ENCODE assay signal across 20 mouse cellular contexts in genomic region chr5:54024610-54025009, GRCm38 (mm10). TPM values are rescaled to one million over a fixed set of nuclear protein-coding genes. Genes with fewer than 3 reads are reported as not detected.
A peak's percentile ranks its signal among the peaks of the same experiment; 100 is the strongest.
DNase-seq lines count a peak whose midpoint lies in the region; ATAC-seq and TF ChIP-seq lines count a peak whose summit lies in the region.
"Had no signal": no experiment of that assay in that cellular context is flagged by ENCODE, and none has a peak within 500 bp of the region (broad histone marks: within the 10 kb centered on the region; RNA-seq: fewer than 3 reads in every experiment).

No protein-coding gene starts in this region.

- H3K9me3 ChIP-seq in intestine, embryonic 14.5 days (ENCODE audit: control insufficient read depth, low read length), result no peaks in the 10 kb centered on the region
- H3K9me3 ChIP-seq in intestine, postnatal 0 days (ENCODE audit: control insufficient read depth), result no peaks in the 10 kb centered on the region
- no peaks in the 10 kb centered on the region for H3K9me3 ChIP-seq in intestine, embryonic 16.5 days (ENCODE audit: control insufficient read depth, low read length)
- H3K9me3 ChIP-seq: embryonic facial prominence, embryonic 15.5 days; heart, embryonic 12.5 days had no signal

- no peaks in the 10 kb centered on the region for H3K27me3 ChIP-seq in intestine, embryonic 14.5 days (replicated peaks; ENCODE audit: control insufficient read depth, insufficient read depth, low read length)
- H3K27me3 ChIP-seq in intestine, postnatal 0 days (replicated peaks; ENCODE audit: control insufficient read depth, insufficient read depth, low read length), result no peaks in the 10 kb centered on the region
- no peaks in the 10 kb centered on the region for H3K27me3 ChIP-seq in intestine, embryonic 16.5 days (replicated peaks; ENCODE audit: control insufficient read depth, insufficient read depth, low read length)
- H3K27me3 ChIP-seq: embryonic facial prominence, embryonic 15.5 days; heart, embryonic 12.5 days had no signal

- WGBS in intestine, embryonic 14.5 days, result 60% methylated on average over 3 of the region's 3 CpGs
- WGBS in intestine, postnatal 0 days, result 45% methylated on average over 3 of the region's 3 CpGs
- WGBS in intestine, embryonic 16.5 days, result 51% methylated on average over 3 of the region's 3 CpGs

- H3K4me2 ChIP-seq in intestine, embryonic 14.5 days (ENCODE audit: low read length), result no peak overlapping the region
- no peak overlapping the region for H3K4me2 ChIP-seq in intestine, postnatal 0 days (replicated peaks; ENCODE audit: low read depth)
- H3K4me2 ChIP-seq in intestine, embryonic 16.5 days (ENCODE audit: low read depth, low read length), result no peak overlapping the region
- H3K4me2 ChIP-seq: embryonic facial prominence, embryonic 15.5 days; heart, embryonic 12.5 days; hindbrain, embryonic 14.5 days had no signal

- H3K27ac ChIP-seq in intestine, embryonic 14.5 days (ENCODE audit: low read depth), result no peak overlapping the region
- no peak overlapping the region for H3K27ac ChIP-seq in intestine, postnatal 0 days (ENCODE audit: low read depth, low read length)
- H3K27ac ChIP-seq in intestine, embryonic 16.5 days (ENCODE audit: low read length), result no peak overlapping the region
- H3K27ac ChIP-seq: embryonic facial prominence, embryonic 15.5 days; hindbrain, embryonic 14.5 days had no signal

- ATAC-seq in intestine, embryonic 14.5 days (replicated peaks; ENCODE audit: low FRiP score, low TSS enrichment, low read depth), result 0 out of 2 replicates have a peak, but pooled peaks have one; percentile 53
- ATAC-seq in intestine, postnatal 0 days, result no peak
- ATAC-seq in intestine, embryonic 16.5 days, result peak; percentile 62; the same call in 1 of the 2 replicates
- ATAC-seq: forebrain, embryonic 16.5 days had no signal

- TF ChIP-seq CTCF in intestine, postnatal 0 days (IDR thresholded peaks at IDR 0.05; ENCODE audit: low read depth), result no peak

- H3K9ac ChIP-seq in intestine, embryonic 14.5 days (ENCODE audit: low read length), result no peak overlapping the region
- no peak overlapping the region for H3K9ac ChIP-seq in intestine, postnatal 0 days (ENCODE audit: low read depth, low read length)
- H3K9ac ChIP-seq in intestine, embryonic 16.5 days (ENCODE audit: low read depth, low read length), result no peak overlapping the region
- H3K9ac ChIP-seq: embryonic facial prominence, embryonic 15.5 days; heart, embryonic 12.5 days; hindbrain, embryonic 14.5 days had no signal

- DNase-seq in intestine, embryonic 14.5 days (ENCODE audit: low spot score), result no peak
- DNase-seq in 3T3-L1 (ENCODE audit: low read depth, low spot score), result peak; percentile 36
- DNase-seq in NIH3T3 (ENCODE audit: low read depth), result peak; percentile 23
- no peak for DNase-seq in adrenal gland, postnatal 10 days
- no peak for DNase-seq in adrenal gland, adult (ENCODE audit: inconsistent age in 2 of 2, low spot score in 1 of 2)
- no peak for DNase-seq in frontal cortex, adult 2 months (ENCODE audit: extremely low spot score in 1 of 2, low spot score in 1 of 2)
- DNase-seq: adrenal gland, postnatal 36 days; cerebellum, adult 18-20 months; cerebellum, postnatal 25 days; heart, postnatal 14 days; kidney, adult 2 months; kidney, postnatal 14 days; liver; thymus, adult 18-20 months had no signal

- H3K4me3 ChIP-seq in intestine, embryonic 14.5 days (ENCODE audit: low read depth, low read length), result no peak overlapping the region
- H3K4me3 ChIP-seq in intestine, postnatal 0 days (ENCODE audit: low read depth, low read length), result no peak overlapping the region
- no peak overlapping the region for H3K4me3 ChIP-seq in intestine, embryonic 16.5 days (ENCODE audit: low read length)
- H3K4me3 ChIP-seq: embryonic facial prominence, embryonic 15.5 days; heart, embryonic 12.5 days had no signal

- H3K36me3 ChIP-seq in intestine, embryonic 14.5 days (ENCODE audit: control insufficient read depth, insufficient read depth, low read length), result no peaks in the 10 kb centered on the region
- H3K36me3 ChIP-seq in intestine, postnatal 0 days (ENCODE audit: control insufficient read depth, insufficient read depth), result no peaks in the 10 kb centered on the region
- H3K36me3 ChIP-seq in intestine, embryonic 16.5 days (ENCODE audit: control insufficient read depth, insufficient read depth, low read length), result no peaks in the 10 kb centered on the region
- H3K36me3 ChIP-seq: embryonic facial prominence, embryonic 15.5 days; heart, embryonic 12.5 days had no signal

- no peaks in the 10 kb centered on the region for H3K4me1 ChIP-seq in intestine, embryonic 14.5 days (replicated peaks; ENCODE audit: control insufficient read depth, insufficient read depth, low read length)
- no peaks in the 10 kb centered on the region for H3K4me1 ChIP-seq in intestine, postnatal 0 days (replicated peaks; ENCODE audit: control insufficient read depth, insufficient read depth, low read length)
- H3K4me1 ChIP-seq in intestine, embryonic 16.5 days (ENCODE audit: control insufficient read depth, insufficient read depth, low read length), result no peaks in the 10 kb centered on the region

RNA-seq across cellular contexts. Expression of gene Stim2, which starts 26.3 kb away (rescaled TPM):
- polyA plus RNA-seq in intestine, embryonic 14.5 days (2014; fragmentation: Nextera tagmentation; extraction: Ambion mirVana), result 18.2 and 19.9 TPM in 2 replicates
- polyA plus RNA-seq in intestine, postnatal 0 days (2015; fragmentation: Nextera tagmentation; extraction: Ambion mirVana), result 13.9 and 14.1 TPM in 2 replicates
- polyA plus RNA-seq in intestine, embryonic 16.5 days (2015; fragmentation: Nextera tagmentation; extraction: Ambion mirVana), result 9.8 and 13.3 TPM in 2 replicates
- total RNA-seq in adrenal gland, postnatal 10 days (2021), result 10 to 100 TPM; 28.7 to 35.1 TPM
- 28.3 and 28.8 TPM in 2 replicates for polyA plus RNA-seq in frontal cortex, adult 2 months (2012; rRNA removed)

Comparison
In these comparisons a context has a peak if more than half of its experiments do, and no peak if none do; other contexts are left out.
1. DNase-seq: peak in 3T3-L1 (single experiment) and NIH3T3 (single experiment); none in intestine, embryonic 14.5 days (single experiment), adrenal gland, postnatal 10 days (single experiment), adrenal gland, adult (0 of 2) and frontal cortex, adult 2 months (0 of 2).